Mouse (Mus musculus) cortical plate, adult 2 months (tissue): ENCODE measurements around the gene Tmem158. TPM values are rescaled to one million over a fixed set of nuclear protein-coding genes. Genes with fewer than 3 reads are reported as not detected.

Experiments
- H3K27ac ChIP-seq: fragments of 200-500 bp; 2 replicates; pipeline ENCODE4 v1.5.1; 2012; ENCODE audit warnings: low read length, control low read depth, inconsistent platforms; ENCODE audit not compliant: insufficient read depth
- H3K4me1 ChIP-seq: fragments of 200-500 bp; 2 replicates; pipeline ENCODE4 v1.6.1; 2011; ENCODE audit warnings: low read length; ENCODE audit not compliant: control insufficient read depth, insufficient read depth
- H3K4me3 ChIP-seq: fragments of 200-500 bp; 2 replicates; pipeline ENCODE4 v1.5.1; 2011; ENCODE audit warnings: mild to moderate bottlenecking, low read length, control low read depth; ENCODE audit not compliant: insufficient read depth
- CTCF ChIP-seq: fragments of 200-500 bp; IDR thresholded peaks from 2 replicates; pipeline ENCODE4 v1.5.1; 2011; ENCODE audit warnings: mild to moderate bottlenecking, control low read depth, low read length; ENCODE audit not compliant: insufficient read depth; ENCODE audit errors: extremely low read depth
- POLR2A ChIP-seq: fragments of 200-500 bp; IDR thresholded peaks from 2 replicates; pipeline ENCODE4 v1.6.1; 2011; ENCODE audit warnings: mild to moderate bottlenecking, low read length, control low read depth; ENCODE audit not compliant: insufficient read depth; ENCODE audit errors: extremely low read depth
- polyA plus RNA-seq: library from polyadenylated mRNA; depleted of rRNA; stranded (reverse); fragments of >200 nt; gene quantifications from 2 replicates; pipeline ENCODE4 v1.2.3, GENCODE M21; 2012; rRNA removed

The Tmem158 gene
- polyA plus RNA-seq, 1 experiment = 53.4 TPM

DNA sequence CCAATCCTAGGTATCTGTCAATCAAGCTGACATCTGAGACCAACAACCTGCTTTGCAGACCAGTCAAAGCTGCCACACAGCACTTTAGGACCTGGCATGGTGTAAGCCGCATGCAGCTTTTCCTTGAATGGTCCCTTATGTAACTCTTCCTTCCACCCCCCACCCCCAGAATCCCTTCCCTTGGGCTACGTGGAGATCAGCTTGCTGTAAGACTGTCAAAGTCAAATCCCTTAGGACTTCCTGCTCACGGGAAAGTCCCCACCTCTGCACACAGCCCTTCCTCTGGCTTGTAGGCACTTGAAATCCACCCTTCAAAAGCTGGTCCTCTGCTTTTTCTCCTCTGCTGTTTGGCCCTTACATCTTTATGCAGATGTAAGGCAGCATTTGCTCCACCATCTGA is 24.9 kb downstream of the Tmem158 start:
- no peak for TF ChIP-seq CTCF
- no peak for TF ChIP-seq POLR2A
- no peak overlapping the region for H3K27ac ChIP-seq
- H3K4me3 ChIP-seq = no peak overlapping the region
- no peaks in the 10 kb centered on the region; the same call in 1 of the 2 replicates for H3K4me1 ChIP-seq

DNA sequence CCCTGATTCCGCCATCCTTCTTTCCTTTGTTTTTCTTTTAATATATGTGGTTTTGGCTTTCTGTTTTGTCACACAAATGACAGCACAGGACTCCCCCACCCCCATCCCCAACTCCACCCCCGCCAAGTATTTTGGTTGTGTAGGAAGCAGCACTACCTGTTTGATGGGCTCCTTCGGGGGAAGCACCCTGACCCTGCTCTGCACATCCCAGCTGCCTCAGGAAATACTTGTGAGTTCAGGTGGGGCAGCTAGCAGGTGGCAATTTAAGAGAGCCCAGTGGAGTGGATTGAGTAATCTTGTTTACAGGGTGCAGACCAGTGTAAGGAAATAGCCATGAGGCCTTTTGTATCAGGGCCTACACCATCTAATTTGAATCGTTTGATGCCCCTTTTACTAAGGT is 30.7 kb downstream of the Tmem158 start:
- no peak overlapping the region for H3K4me3 ChIP-seq
- no peaks in the 10 kb centered on the region for H3K4me1 ChIP-seq
- H3K27ac ChIP-seq = no peak overlapping the region
- TF ChIP-seq CTCF (no peak), POLR2A (no peak)

DNA sequence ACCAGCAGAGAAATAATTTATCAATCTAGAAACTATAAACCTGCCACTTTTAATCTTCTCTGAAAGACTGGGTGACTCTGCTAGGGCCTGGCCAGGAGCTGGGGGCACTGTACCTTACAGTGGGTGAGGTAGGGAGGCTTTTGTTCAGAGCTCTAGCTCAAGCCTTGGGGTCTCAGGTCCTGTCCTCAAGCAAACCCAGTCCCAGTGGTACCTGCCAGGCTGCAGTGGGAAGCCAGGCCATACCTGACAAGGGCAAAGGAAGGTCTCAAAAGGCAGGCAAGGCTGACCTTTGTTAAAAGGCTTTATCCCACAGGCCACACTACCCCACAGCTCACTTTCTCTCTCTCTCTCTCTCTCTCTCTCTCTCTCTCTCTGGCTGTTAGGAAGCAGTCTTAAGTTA is 31.9 kb downstream of the Tmem158 start:
- no peak overlapping the region for H3K4me3 ChIP-seq
- TF ChIP-seq CTCF (no peak), POLR2A (no peak)
- H3K4me1 ChIP-seq = no peaks in the 10 kb centered on the region
- no peak overlapping the region for H3K27ac ChIP-seq

DNA sequence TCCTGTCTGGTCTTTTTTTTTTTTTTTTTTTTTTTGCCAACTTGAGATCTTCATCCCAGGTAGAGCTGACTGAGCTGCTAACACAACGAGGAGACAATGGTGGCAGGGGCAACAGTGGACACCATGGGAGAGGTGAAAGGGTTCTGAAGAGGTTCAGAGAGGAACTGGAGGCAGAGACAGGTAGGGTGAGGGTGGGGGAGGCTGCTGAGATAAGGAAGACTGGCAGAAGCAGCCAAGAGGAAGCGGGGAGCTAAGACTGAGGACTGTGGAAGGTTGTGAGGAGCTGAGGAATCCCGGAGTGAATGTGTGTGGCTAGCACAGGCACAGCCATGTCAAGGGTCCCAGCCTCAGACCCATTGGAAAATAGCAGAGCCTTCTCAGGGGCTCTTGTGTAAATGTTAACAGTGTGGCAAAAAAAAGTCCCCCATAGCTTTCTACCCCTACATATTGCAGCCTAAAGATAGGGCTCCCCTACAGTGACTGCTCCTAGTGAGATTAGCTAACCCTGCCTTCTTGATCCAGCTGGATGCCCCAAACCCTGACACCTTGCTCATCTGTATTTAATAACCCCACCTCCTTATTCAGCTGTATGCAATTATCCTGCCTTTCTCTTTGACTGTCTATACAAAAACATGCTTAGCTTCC is 33.3 kb downstream of the Tmem158 start:
- Histone ChIP-seq H3K4me3 (no peak overlapping the region), H3K27ac (no peak overlapping the region), H3K4me1 (no peaks in the 10 kb centered on the region)
- TF ChIP-seq CTCF (no peak), POLR2A (no peak)

DNA sequence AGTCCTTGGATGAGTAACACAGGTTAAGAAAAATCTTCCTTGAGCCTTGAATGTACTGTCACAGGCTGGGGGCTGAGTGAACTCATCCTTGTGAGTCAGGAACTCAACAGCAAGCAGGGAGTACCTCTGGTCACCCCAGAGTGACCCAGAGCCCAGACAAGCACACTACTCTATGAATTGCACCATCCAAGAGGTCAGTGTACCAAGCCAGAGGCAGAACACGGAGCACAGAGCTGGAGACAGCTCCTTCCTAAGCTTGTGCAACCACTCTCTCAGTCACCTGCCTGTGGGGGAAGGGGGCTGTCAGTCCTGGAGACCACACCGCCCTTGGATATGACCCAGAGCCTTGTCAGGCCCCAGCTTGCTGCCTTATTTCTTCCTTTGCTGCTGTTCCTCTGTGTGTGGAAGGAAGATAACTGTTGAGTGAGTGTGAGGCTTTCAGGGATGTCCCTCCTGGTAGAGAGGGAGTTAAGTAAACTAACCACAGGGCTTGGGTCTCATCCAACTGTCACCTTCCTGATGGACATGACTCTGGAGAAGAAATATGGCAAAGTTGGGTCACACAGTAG is 35.6 kb downstream of the Tmem158 start:
- Histone ChIP-seq H3K27ac (no peak overlapping the region), H3K4me3 (no peak overlapping the region), H3K4me1 (no peaks in the 10 kb centered on the region)
- TF ChIP-seq POLR2A = no peak
- no peak for TF ChIP-seq CTCF

DNA sequence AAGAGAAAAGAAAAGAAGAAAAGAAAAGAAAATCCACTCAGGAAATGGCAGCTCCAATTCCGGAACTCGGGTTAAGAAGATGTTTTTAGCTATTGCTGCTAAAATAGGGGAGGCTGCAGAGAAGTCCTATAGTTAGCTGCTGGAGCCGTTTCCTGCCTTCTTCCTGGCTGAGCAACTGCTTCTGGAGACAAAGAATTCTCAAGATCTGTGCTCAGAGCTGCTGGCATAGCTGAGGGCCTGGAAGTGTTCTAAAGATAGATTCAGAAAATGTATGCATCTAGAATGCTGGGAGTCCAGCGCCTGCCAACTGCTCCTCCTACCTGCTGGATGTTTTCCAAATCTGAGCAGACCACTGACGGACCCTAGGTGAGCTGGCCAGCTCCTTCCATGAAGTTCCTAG is 40.7 kb downstream of the Tmem158 start:
- Histone ChIP-seq H3K4me3 (no peak overlapping the region), H3K4me1 (peaks cover 4% of the 10 kb centered on the region), H3K27ac (no peak overlapping the region)
- TF ChIP-seq CTCF = no peak
- no peak for TF ChIP-seq POLR2A

DNA sequence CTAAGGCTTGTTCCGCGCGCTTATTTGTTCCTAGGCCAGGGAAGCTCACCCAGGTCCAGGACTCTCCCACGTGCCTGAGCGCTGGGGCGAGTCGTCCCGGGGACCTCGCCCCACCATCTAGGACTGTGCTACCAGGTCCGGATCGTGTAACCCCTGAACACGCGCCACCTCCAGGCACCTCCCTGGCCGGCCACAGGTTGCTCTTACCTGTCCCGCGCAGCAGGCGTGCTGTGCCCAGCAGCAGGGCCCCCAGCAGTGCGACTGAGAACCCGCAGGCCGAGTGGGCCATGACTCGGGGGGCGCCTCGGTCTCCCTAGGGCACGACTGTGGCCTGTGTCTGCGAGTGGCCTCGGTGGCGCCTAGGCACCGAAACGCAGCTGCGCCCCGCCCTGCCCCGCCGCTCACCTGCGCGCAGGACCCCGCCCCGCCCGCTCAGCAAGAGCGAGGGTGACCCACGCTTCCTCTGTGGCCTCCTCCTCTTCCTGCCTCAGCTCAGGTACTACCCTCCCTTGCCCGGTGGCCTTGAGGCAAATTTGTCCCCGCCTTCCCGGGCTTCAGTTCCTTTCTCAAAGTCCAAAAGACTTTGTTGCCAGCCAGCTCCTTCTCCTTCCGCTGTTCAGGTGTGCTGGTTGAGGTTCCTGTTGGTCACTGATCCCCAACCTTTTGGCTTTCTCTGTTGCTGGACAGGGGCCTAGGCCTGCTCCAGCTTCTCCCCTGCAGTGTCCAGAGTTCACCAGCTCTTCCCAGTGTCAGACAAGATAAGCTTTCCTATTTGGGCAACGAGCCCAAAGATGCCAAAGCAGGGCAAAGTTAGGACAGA is 44.7 kb downstream of the Tmem158 start, which contains the start of gene Cdcp1:
TSS of gene Cdcp1 (minus strand) at position 418 of the 820 bp plus-strand sequence.
- no peak for TF ChIP-seq CTCF
- TF ChIP-seq POLR2A = no peak
- no peak within 1 kb of the TSS for H3K27ac ChIP-seq
- H3K4me1 ChIP-seq = peaks cover 4% of the 10 kb centered on the region
- H3K4me3 ChIP-seq = no peak within 1 kb of the TSS

DNA sequence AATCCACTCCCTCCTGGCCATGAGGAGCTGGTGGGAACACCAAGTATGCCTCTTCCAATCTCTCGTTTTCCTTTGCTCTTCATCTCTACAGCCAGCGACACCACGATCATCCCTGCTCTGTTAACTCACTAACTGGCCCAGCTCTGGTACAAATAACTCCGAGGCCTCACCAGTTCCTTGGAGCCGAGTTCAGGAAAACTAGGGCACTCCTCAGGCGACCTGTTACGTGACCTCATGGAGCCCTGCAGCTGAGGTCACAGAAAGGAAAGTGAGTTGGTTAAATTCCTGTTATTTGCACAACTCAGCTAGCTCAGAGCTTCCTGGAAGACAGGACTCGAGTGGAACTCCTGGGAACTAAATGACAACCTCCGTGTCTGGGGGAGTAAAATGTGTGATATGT is 47.2 kb downstream of the Tmem158 start:
- TF ChIP-seq POLR2A (no peak), CTCF (no peak)
- H3K4me1 ChIP-seq = no peaks in the 10 kb centered on the region
- no peak overlapping the region for H3K4me3 ChIP-seq
- H3K27ac ChIP-seq = no peak overlapping the region

Other genes starting within 250 kb of the Tmem158 start
- 38.5 and 38.7 TPM in 2 replicates for gene Tmem42, start 239.4 kb downstream of the Tmem158 start, polyA plus RNA-seq
- gene Tgm4, start 226.0 kb downstream of the Tmem158 start, polyA plus RNA-seq = 0.86 and 0.93 TPM in 2 replicates
- 73.6 and 75.1 TPM in 2 replicates for gene Zdhhc3, start 147.6 kb downstream of the Tmem158 start, polyA plus RNA-seq
- 60.8 and 65.1 TPM in 2 replicates for gene Exosc7, start 147.5 kb downstream of the Tmem158 start, polyA plus RNA-seq
- 4.0 and 4.5 TPM in 2 replicates for gene Clec3b, start 109.8 kb downstream of the Tmem158 start, polyA plus RNA-seq
- gene Cdcp1, start 44.7 kb downstream of the Tmem158 start, polyA plus RNA-seq = 0.65 and 0.66 TPM in 2 replicates
- 1,836 and 4,688 TPM in 2 replicates for gene Lars2, start 106.2 kb upstream of the Tmem158 start, polyA plus RNA-seq
- 8.0 and 9.0 TPM in 2 replicates for gene Limd1, start 217.9 kb upstream of the Tmem158 start, polyA plus RNA-seq